Mouse (Mus musculus): ENCODE results near the gene Kif21b.

- TF ChIP-seq CTCF (IDR thresholded peaks at IDR 0.05; ENCODE audit: low read depth) (no peak), EP300 (IDR thresholded peaks at IDR 0.05; ENCODE audit: low read depth) (no peak)
Observed at GRCm38 (mm10) chr1:136161333-136161921, 30.2 kb downstream of the Kif21b start.
